24 mouse cellular contexts compared by ENCODE assay signal in the genomic region with DNA sequence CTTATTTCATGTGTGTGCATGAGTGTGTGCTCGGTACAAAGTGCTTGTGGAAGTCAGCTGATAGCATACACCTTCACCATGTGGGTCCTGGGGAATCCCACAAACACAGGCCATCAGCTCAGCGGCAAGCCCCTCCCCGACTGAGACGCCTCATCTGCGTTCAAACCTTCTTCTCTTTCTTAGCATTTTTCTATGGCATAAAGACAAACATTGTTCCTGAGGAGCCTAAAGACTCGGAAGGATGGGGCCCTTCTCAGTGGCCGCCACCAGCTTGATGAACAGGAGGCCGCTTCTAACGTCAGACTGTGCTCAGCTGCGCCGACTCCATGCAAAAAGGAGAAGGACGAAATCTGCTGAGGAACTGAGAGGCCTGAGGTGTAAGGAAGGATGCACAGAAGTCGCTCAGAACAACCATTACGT. TPM values are rescaled to one million over a fixed set of nuclear protein-coding genes. Genes with fewer than 3 reads are reported as not detected.
DNase-seq lines count a peak whose midpoint lies in the region; ATAC-seq and TF ChIP-seq lines count a peak whose summit lies in the region.
"Had no signal": no experiment of that assay in that cellular context is flagged by ENCODE, and none has a peak within 500 bp of the region (broad histone marks: within the 10 kb centered on the region; RNA-seq: fewer than 3 reads in every experiment).

No protein-coding gene starts in this region.

- intact Hi-C loops in heart, postnatal 36 days (cut with DNase I): loop anchor here (5.0 kb wide), 1 partner anchor 167 kb away; a partner anchor contains a TSS
- intact Hi-C loops in left cerebral cortex, postnatal 25 days (cut with DNase I): no loop called here

- no peak for TF ChIP-seq POLR2A in spleen, adult 2 months (IDR thresholded peaks at IDR 0.05; ENCODE audit: low read depth, low read length)

- no peak for DNase-seq in heart, embryonic 10.5 days (ENCODE audit: low spot score)
- DNase-seq in heart, adult 11 months: no peak
- DNase-seq in heart, postnatal 0 days (ENCODE audit: low spot score): no peak
- no peak for DNase-seq in heart, postnatal 36 days
- no peak for DNase-seq in spleen, adult 2 months (ENCODE audit: low read depth in 1 of 2, low spot score in 2 of 2)
- DNase-seq in spleen, postnatal 14 days (ENCODE audit: low spot score in 2 of 2): no peak
- DNase-seq in splenic B cell, adult 2 months (ENCODE audit: low read depth, low spot score): peak; percentile 55
- DNase-seq in left cerebral cortex, postnatal 25 days (ENCODE audit: low spot score in 2 of 2): no peak
- DNase-seq: adrenal gland, postnatal 10 days; cerebellum, adult 9-11 months; kidney, adult 8-10 months; layer of hippocampus, postnatal 36 days; lung, embryonic 14.5 days; lung, postnatal 14 days; thymus, postnatal 14 days had no signal

- no peaks in the 10 kb centered on the region for H3K9me3 ChIP-seq in heart, embryonic 10.5 days
- no peaks in the 10 kb centered on the region for H3K9me3 ChIP-seq in heart, postnatal 0 days (replicated peaks; ENCODE audit: control insufficient read depth, low read length)
- H3K9me3 ChIP-seq: intestine, embryonic 15.5 days; limb, embryonic 10.5 days; limb, embryonic 15.5 days had no signal

- H3K27ac ChIP-seq in heart, embryonic 10.5 days: peak overlapping the region; percentile 70; the same call in 1 of the 2 replicates
- peak overlapping the region; percentile 66 for H3K27ac ChIP-seq in heart, postnatal 0 days (ENCODE audit: low read depth)
- peak overlapping the region; percentile 68 for H3K27ac ChIP-seq in spleen, adult 2 months (ENCODE audit: insufficient read depth, low read length)
- H3K27ac ChIP-seq: forebrain, embryonic 12.5 days; intestine, embryonic 15.5 days; kidney, postnatal 0 days; limb, embryonic 10.5 days; limb, embryonic 15.5 days; liver, embryonic 14.5 days had no signal

- WGBS in heart, embryonic 10.5 days: 78% methylated on average over 14 of the region's 14 CpGs
- 84% methylated on average over 14 of the region's 14 CpGs for WGBS in heart, postnatal 0 days
- 56% methylated on average over 14 of the region's 14 CpGs for WGBS in spleen, adult 2 months

- TF ChIP-seq EP300 in heart, postnatal 0 days (IDR thresholded peaks at IDR 0.05; ENCODE audit: low read depth): no peak

- no peak for TF ChIP-seq CTCF in heart, postnatal 0 days (IDR thresholded peaks at IDR 0.05; ENCODE audit: low read depth)
- no peak for TF ChIP-seq CTCF in spleen, adult 2 months (IDR thresholded peaks at IDR 0.05; ENCODE audit: extremely low read depth, insufficient read depth, insufficient read length, insufficient replicate concordance)

- H3K36me3 ChIP-seq in heart, embryonic 10.5 days: peaks cover 13% of the 10 kb centered on the region
- H3K36me3 ChIP-seq in heart, postnatal 0 days (replicated peaks; ENCODE audit: control insufficient read depth, insufficient read depth, low read length): no peaks in the 10 kb centered on the region
- H3K36me3 ChIP-seq in spleen, adult 2 months (ENCODE audit: control insufficient read depth, insufficient read depth, low read length): no peaks in the 10 kb centered on the region
- H3K36me3 ChIP-seq in splenic B cell, adult 2 months (ENCODE audit: control insufficient read depth, insufficient read depth, low read length, poor library complexity, severe bottlenecking): no peaks in the 10 kb centered on the region
- H3K36me3 ChIP-seq: intestine, embryonic 15.5 days had no signal

- H3K4me2 ChIP-seq in heart, postnatal 0 days (ENCODE audit: low read depth, low read length): no peak overlapping the region
- H3K4me2 ChIP-seq: forebrain, embryonic 12.5 days; intestine, embryonic 15.5 days; limb, embryonic 15.5 days; lung, embryonic 14.5 days had no signal

- H3K4me1 ChIP-seq in heart, embryonic 10.5 days: peaks cover 23% of the 10 kb centered on the region
- peaks cover 4% of the 10 kb centered on the region; the same call in 1 of the 2 replicates for H3K4me1 ChIP-seq in heart, postnatal 0 days (ENCODE audit: control insufficient read depth, insufficient read depth)
- no peaks in the 10 kb centered on the region for H3K4me1 ChIP-seq in spleen, adult 2 months (ENCODE audit: control insufficient read depth, insufficient read depth, insufficient read length)
- H3K4me1 ChIP-seq: forebrain, embryonic 12.5 days had no signal

- no peak overlapping the region for H3K4me3 ChIP-seq in heart, embryonic 10.5 days
- H3K4me3 ChIP-seq in heart, postnatal 0 days (ENCODE audit: low read depth, low read length): no peak overlapping the region
- H3K4me3 ChIP-seq in spleen, adult 2 months (ENCODE audit: extremely low read depth, insufficient read depth, insufficient read length): no peak overlapping the region
- H3K4me3 ChIP-seq: erythroblast, embryonic 14.5 days; forebrain, embryonic 12.5 days; intestine, embryonic 15.5 days; limb, embryonic 10.5 days; limb, embryonic 15.5 days had no signal

- ATAC-seq in heart, postnatal 0 days (ENCODE audit: insufficient read depth, low read depth): peak; percentile 15; the same call in 1 of the 2 replicates
- ATAC-seq: hindbrain, embryonic 16.5 days; intestine, embryonic 15.5 days; Patski had no signal

- H3K9ac ChIP-seq in heart, postnatal 0 days (replicated peaks; ENCODE audit: low read depth, low read length): no peak overlapping the region
- H3K9ac ChIP-seq: forebrain, embryonic 12.5 days; intestine, embryonic 15.5 days; limb, embryonic 15.5 days; liver, embryonic 14.5 days; lung, embryonic 14.5 days had no signal

- H3K27me3 ChIP-seq in heart, embryonic 10.5 days (ENCODE audit: insufficient read depth, poor library complexity, severe bottlenecking): no peaks in the 10 kb centered on the region
- H3K27me3 ChIP-seq in heart, postnatal 0 days (ENCODE audit: control insufficient read depth, insufficient read depth, low read length): no peaks in the 10 kb centered on the region
- H3K27me3 ChIP-seq in spleen, adult 2 months (ENCODE audit: control insufficient read depth, insufficient read depth, low read length): no peaks in the 10 kb centered on the region
- no peaks in the 10 kb centered on the region for H3K27me3 ChIP-seq in splenic B cell, adult 2 months (ENCODE audit: control insufficient read depth, insufficient read depth, low read length, poor library complexity, severe bottlenecking)
- H3K27me3 ChIP-seq: forebrain, embryonic 12.5 days; intestine, embryonic 15.5 days; limb, embryonic 15.5 days; Patski had no signal

RNA-seq across cellular contexts. Expression of a gene that starts 8.9 kb away (rescaled TPM):
- 112 and 134 TPM in 2 replicates for polyA plus RNA-seq in heart, embryonic 10.5 days (2016; fragmentation: Nextera tagmentation; extraction: Ambion mirVana)
- 37.2 and 38.2 TPM in 2 replicates for total RNA-seq in heart, postnatal 0 days (2014; rRNA removed; ENCODE audit: low replicate concordance)
- polyA plus RNA-seq in heart, postnatal 0 days (2015; fragmentation: Nextera tagmentation; extraction: Ambion mirVana): 79.5 and 80.6 TPM in 2 replicates
- total RNA-seq in heart, postnatal 36 days (2021): 10 to 100 TPM; 38.5 to 40.4 TPM
- 5.5 and 6.8 TPM in 2 replicates for polyA plus RNA-seq in spleen, adult 2 months (2012; rRNA removed)
- total RNA-seq in left cerebral cortex, postnatal 25 days (2021): 100 to 1,000 TPM; 113 to 120 TPM

RNA-seq across cellular contexts. Expression of a gene that starts 9.1 kb away (rescaled TPM):
- polyA plus RNA-seq in heart, embryonic 10.5 days (2016; fragmentation: Nextera tagmentation; extraction: Ambion mirVana): 14.2 and 14.5 TPM in 2 replicates
- total RNA-seq in heart, postnatal 0 days (2014; rRNA removed; ENCODE audit: low replicate concordance): 4.2 and 5.9 TPM in 2 replicates
- 4.6 and 5.1 TPM in 2 replicates for polyA plus RNA-seq in heart, postnatal 0 days (2015; fragmentation: Nextera tagmentation; extraction: Ambion mirVana)
- total RNA-seq in heart, postnatal 36 days (2021): 1 to 10 TPM; 3.1 to 3.5 TPM
- 3.2 and 4.1 TPM in 2 replicates for polyA plus RNA-seq in spleen, adult 2 months (2012; rRNA removed)
- 1 to 10 TPM; 3.7 to 4.8 TPM for total RNA-seq in left cerebral cortex, postnatal 25 days (2021)

RNA-seq across cellular contexts. Expression of a gene that starts 34.8 kb away (rescaled TPM):
- polyA plus RNA-seq in heart, embryonic 10.5 days (2016; fragmentation: Nextera tagmentation; extraction: Ambion mirVana): 53.9 and 61.8 TPM in 2 replicates
- total RNA-seq in heart, postnatal 0 days (2014; rRNA removed; ENCODE audit: low replicate concordance): 72.8 and 89.7 TPM in 2 replicates
- 34.4 and 36.4 TPM in 2 replicates for polyA plus RNA-seq in heart, postnatal 0 days (2015; fragmentation: Nextera tagmentation; extraction: Ambion mirVana)
- total RNA-seq in heart, postnatal 36 days (2021): 10 to 100 TPM; 51.2 to 59.1 TPM
- polyA plus RNA-seq in spleen, adult 2 months (2012; rRNA removed): 37.3 and 42.3 TPM in 2 replicates
- 10 to 100 TPM; 34.2 to 40.8 TPM for total RNA-seq in left cerebral cortex, postnatal 25 days (2021)
